Mouse (Mus musculus): ENCODE measurements around the gene Clba1. TPM values are rescaled to one million over a fixed set of nuclear protein-coding genes. Genes with fewer than 3 reads are reported as not detected.

Clba1 gene
- polyA plus RNA-seq, 1 experiment from 2014 or later = 8.8 TPM

GRCm38 (mm10) chr12:112859930-112860329 is 51.2 kb downstream of the Clba1 start:
- no peak overlapping the region for H3K4me2 ChIP-seq (replicated peaks)
- no peak overlapping the region for H3K9ac ChIP-seq
- no peaks in the 10 kb centered on the region for H3K9me3 ChIP-seq
- H3K36me3 ChIP-seq = no peaks in the 10 kb centered on the region
- ATAC-seq (ENCODE audit: low FRiP score, low read depth) = no peak
- WGBS = 65% methylated on average over 8 of the region's 8 CpGs
- no peaks in the 10 kb centered on the region for H3K27me3 ChIP-seq
- no peaks in the 10 kb centered on the region for H3K4me1 ChIP-seq
- no peak overlapping the region for H3K4me3 ChIP-seq
- H3K27ac ChIP-seq = no peak overlapping the region

- Histone ChIP-seq H3K4me2 (replicated peaks) (no peak overlapping the region), H3K4me1 (no peaks in the 10 kb centered on the region), H3K36me3 (no peaks in the 10 kb centered on the region), H3K9ac (no peak overlapping the region), H3K27ac (no peak overlapping the region), H3K9me3 (no peaks in the 10 kb centered on the region), H3K27me3 (no peaks in the 10 kb centered on the region), H3K4me3 (no peak overlapping the region)
- 66% methylated on average over 7 of the region's 7 CpGs for WGBS
- no peak for ATAC-seq (ENCODE audit: low FRiP score, low read depth)
These were observed 52.0 kb downstream of the Clba1 start for GRCm38 (mm10) chr12:112860765-112861164.

GRCm38 (mm10) chr12:112861911-112862321 is 53.2 kb downstream of the Clba1 start:
- Histone ChIP-seq H3K27ac (no peak overlapping the region), H3K4me1 (no peaks in the 10 kb centered on the region), H3K4me3 (no peak overlapping the region), H3K36me3 (no peaks in the 10 kb centered on the region), H3K9ac (no peak overlapping the region), H3K9me3 (no peaks in the 10 kb centered on the region), H3K27me3 (no peaks in the 10 kb centered on the region), H3K4me2 (replicated peaks) (no peak overlapping the region)
- WGBS = 58% methylated on average over 9 of the region's 9 CpGs
- no peak for ATAC-seq (ENCODE audit: low FRiP score, low read depth)

GRCm38 (mm10) chr12:112864804-112865203 is 56.1 kb downstream of the Clba1 start:
- Histone ChIP-seq H3K9me3 (no peaks in the 10 kb centered on the region), H3K4me3 (no peak overlapping the region), H3K36me3 (no peaks in the 10 kb centered on the region), H3K9ac (no peak overlapping the region), H3K4me1 (0 out of 2 replicates have a peak, but pooled peaks cover 4% of the 10 kb centered on the region), H3K27ac (no peak overlapping the region), H3K27me3 (peaks cover 11% of the 10 kb centered on the region), H3K4me2 (replicated peaks) (no peak overlapping the region)
- 85% methylated on average over 7 of the region's 7 CpGs for WGBS
- ATAC-seq (ENCODE audit: low FRiP score, low read depth) = no peak

Other genes starting within 250 kb of the Clba1 start
- 4.2 and 5.5 TPM in 2 replicates for gene Inf2, start 220.2 kb upstream of the Clba1 start, polyA plus RNA-seq (2015; fragmentation: Nextera tagmentation; extraction: Ambion mirVana)
- gene Adssl1, start 188.9 kb upstream of the Clba1 start, polyA plus RNA-seq (2015; fragmentation: Nextera tagmentation; extraction: Ambion mirVana) = 12.8 and 14.7 TPM in 2 replicates
- gene Siva1, start 164.3 kb upstream of the Clba1 start, polyA plus RNA-seq (2015; fragmentation: Nextera tagmentation; extraction: Ambion mirVana) = 246 and 251 TPM in 2 replicates
- 62.5 and 71.0 TPM in 2 replicates for gene Akt1, start 134.1 kb upstream of the Clba1 start, polyA plus RNA-seq (2015; fragmentation: Nextera tagmentation; extraction: Ambion mirVana)
- 2.2 and 2.4 TPM in 2 replicates for gene Zbtb42, start 130.1 kb upstream of the Clba1 start, polyA plus RNA-seq (2015; fragmentation: Nextera tagmentation; extraction: Ambion mirVana)
- gene Cep170b, start 88.5 kb upstream of the Clba1 start, polyA plus RNA-seq (2015; fragmentation: Nextera tagmentation; extraction: Ambion mirVana) = 14.7 and 16.6 TPM in 2 replicates
- gene Pld4, start 48.3 kb upstream of the Clba1 start, polyA plus RNA-seq (2015; fragmentation: Nextera tagmentation; extraction: Ambion mirVana) = 6.1 and 7.2 TPM in 2 replicates
- 0.61 and 0.64 TPM in 2 replicates for gene Ahnak2, start 6.3 kb upstream of the Clba1 start, polyA plus RNA-seq (2015; fragmentation: Nextera tagmentation; extraction: Ambion mirVana)
- 132 and 134 TPM in 2 replicates for gene Cdca4, start 20.5 kb downstream of the Clba1 start, polyA plus RNA-seq (2015; fragmentation: Nextera tagmentation; extraction: Ambion mirVana)
- gene Gpr132, start 59.3 kb downstream of the Clba1 start, polyA plus RNA-seq (2015; fragmentation: Nextera tagmentation; extraction: Ambion mirVana) = 0.11 and 0.13 TPM in 2 replicates
- gene Jag2, start 120.8 kb downstream of the Clba1 start, polyA plus RNA-seq (2015; fragmentation: Nextera tagmentation; extraction: Ambion mirVana) = 5.9 and 7.8 TPM in 2 replicates
- gene Nudt14, start 133.2 kb downstream of the Clba1 start, polyA plus RNA-seq (2015; fragmentation: Nextera tagmentation; extraction: Ambion mirVana) = 83.8 and 88.9 TPM in 2 replicates
- gene Btbd6, start 167.5 kb downstream of the Clba1 start, polyA plus RNA-seq (2015; fragmentation: Nextera tagmentation; extraction: Ambion mirVana) = 26.7 and 27.5 TPM in 2 replicates
- gene Brf1, start 191.8 kb downstream of the Clba1 start, polyA plus RNA-seq (2015; fragmentation: Nextera tagmentation; extraction: Ambion mirVana) = 71.4 and 74.0 TPM in 2 replicates
- 14.2 and 16.7 TPM in 2 replicates for gene Pacs2, start 205.6 kb downstream of the Clba1 start, polyA plus RNA-seq (2015; fragmentation: Nextera tagmentation; extraction: Ambion mirVana)

Data from limb, embryonic 13.5 days (tissue).